Mouse (Mus musculus): ENCODE measurements around the gene Fuca1. TPM values are rescaled to one million over a fixed set of nuclear protein-coding genes. Genes with fewer than 3 reads are reported as not detected.

Fuca1 gene
- total RNA-seq, 2 experiments from 2014 or later = 43.2 to 44.5 TPM

- intact Hi-C loops (cut with DNase I) = no loop called here
- DNase-seq = no peak
These were observed 27.6 kb downstream of the Fuca1 start for GRCm38 (mm10) chr4:135948142-135948541.

- peak; percentile 39 to 40 for DNase-seq
- intact Hi-C loops (cut with DNase I) = no loop called here
These were observed 28.9 kb downstream of the Fuca1 start for GRCm38 (mm10) chr4:135949475-135949874.

GRCm38 (mm10) chr4:135949911-135950310 lies 29.4 kb downstream of the Fuca1 start:
- intact Hi-C loops (cut with DNase I) = no loop called here
- peak; percentile 35 to 41 for DNase-seq

- no peak for DNase-seq
- intact Hi-C loops (cut with DNase I) = no loop called here
These were observed 29.8 kb downstream of the Fuca1 start for GRCm38 (mm10) chr4:135950365-135950764.

GRCm38 (mm10) chr4:135951505-135951904 lies 31.0 kb downstream of the Fuca1 start:
- DNase-seq = no peak
- intact Hi-C loops (cut with DNase I) = no loop called here

- intact Hi-C loops (cut with DNase I) = no loop called here
- no peak for DNase-seq
These were observed 32.6 kb downstream of the Fuca1 start for GRCm38 (mm10) chr4:135953179-135953578.

- peak; percentile 77 to 89 for DNase-seq
- intact Hi-C loops (cut with DNase I) = no loop called here
These were observed 33.7 kb downstream of the Fuca1 start for GRCm38 (mm10) chr4:135954241-135954640.

- intact Hi-C loops (cut with DNase I) = no loop called here
- DNase-seq = no peak
These were observed 35.4 kb downstream of the Fuca1 start for GRCm38 (mm10) chr4:135955886-135956285.

GRCm38 (mm10) chr4:135958354-135958753 lies 37.8 kb downstream of the Fuca1 start:
- no peak for DNase-seq
- intact Hi-C loops (cut with DNase I) = no loop called here

- DNase-seq = peak; percentile 80 to 90
- intact Hi-C loops (cut with DNase I) = loop anchor here (2.0 to 5.0 kb wide), 2 partner anchors 70 to 202 kb away; no protein-coding TSS in a partner anchor
These were observed 40.2 kb downstream of the Fuca1 start for GRCm38 (mm10) chr4:135960717-135961116.

- DNase-seq = no peak
- intact Hi-C loops (cut with DNase I) = loop anchor here (2.0 to 5.0 kb wide), 2 partner anchors 71 to 201 kb away; no protein-coding TSS in a partner anchor
These were observed 41.2 kb downstream of the Fuca1 start for GRCm38 (mm10) chr4:135961709-135962108.

GRCm38 (mm10) chr4:135962198-135962597 lies 41.7 kb downstream of the Fuca1 start:
- intact Hi-C loops (cut with DNase I) = loop anchor here (5.0 kb wide), 1 partner anchor 200 kb away; no protein-coding TSS in a partner anchor
- DNase-seq = no peak

- no peak for DNase-seq
- intact Hi-C loops (cut with DNase I) = loop anchor here (5.0 kb wide), 1 partner anchor 199 kb away; no protein-coding TSS in a partner anchor
These were observed 42.4 kb downstream of the Fuca1 start for GRCm38 (mm10) chr4:135962946-135963345.

- DNase-seq = peak; percentile 96
- intact Hi-C loops (cut with DNase I) = loop anchor here (5.0 kb wide), 1 partner anchor 199 kb away; no protein-coding TSS in a partner anchor
These were observed 43.1 kb downstream of the Fuca1 start, which contains the start of gene Gale for GRCm38 (mm10) chr4:135963457-135964193. Gene Gale, plus strand, starts transcription at chr4:135963727.

- intact Hi-C loops (cut with DNase I) = loop anchor here (5.0 kb wide), 1 partner anchor 198 kb away; no protein-coding TSS in a partner anchor
- peak; percentile 58 to 61 for DNase-seq
These were observed 43.9 kb downstream of the Fuca1 start for GRCm38 (mm10) chr4:135964426-135964825.

GRCm38 (mm10) chr4:135965113-135965512 lies 44.6 kb downstream of the Fuca1 start:
- no peak for DNase-seq
- intact Hi-C loops (cut with DNase I) = no loop called here

GRCm38 (mm10) chr4:135966283-135966682 lies 45.7 kb downstream of the Fuca1 start:
- no peak for DNase-seq
- intact Hi-C loops (cut with DNase I) = no loop called here

GRCm38 (mm10) chr4:135967086-135967760 lies 46.7 kb downstream of the Fuca1 start:
- intact Hi-C loops (cut with DNase I) = no loop called here

GRCm38 (mm10) chr4:135968271-135968869 lies 47.8 kb downstream of the Fuca1 start:
- peak in 1 of 2 experiments; percentile 21 for DNase-seq
- intact Hi-C loops (cut with DNase I) = no loop called here

More at GRCm38 (mm10) chr4:135967086-135967760, 46.7 kb downstream of the Fuca1 start:
- no peak for DNase-seq

- no peak for DNase-seq
- intact Hi-C loops (cut with DNase I) = no loop called here
These were observed 48.7 kb downstream of the Fuca1 start for GRCm38 (mm10) chr4:135969070-135969750.
